Mouse (Mus musculus) heart, postnatal 14 days (tissue): ENCODE data around the gene Olfr165. TPM values are rescaled to one million over a fixed set of nuclear protein-coding genes. Genes with fewer than 3 reads are reported as not detected.
"Not testable (repeated sequence)": the region's sequence is repeated elsewhere in the genome, so short reads cannot be mapped to it uniquely, and the experiment has no call there.

Experiments used
- DNase-seq, 2 experiments: peaks; one replicate each; pipeline ENCODE4 v3.0.0; 2021 to 2022
- intact Hi-C: fragments of 180-260 bp; cut with DNase I; formaldehyde crosslinking; loops from one replicate; pipeline ENCODE4 v1.15.1; 2025
- long read RNA-seq, 2 experiments: library from polyadenylated mRNA; stranded (forward); transcript quantifications; one replicate each; pipeline ENCODE4 v2.0.0; 2021
- total RNA-seq, 2 experiments: library from RNA; stranded (reverse); gene quantifications; 2 replicates each; pipeline ENCODE4 v1.2.3; 2021

Olfr165 gene
- total RNA-seq: not detected
- long read RNA-seq, experiment 1: 0 reads
- long read RNA-seq, experiment 2: 0 reads

GRCm38 (mm10) chr16:19423034-19423433, at the start of gene Olfr165:
Gene Olfr165 (minus strand): TSS chr16:19423134.
- intact Hi-C loops: no loop called here
- no peak for DNase-seq

- DNase-seq: no peak
- intact Hi-C loops: no loop called here
Measured at GRCm38 (mm10) chr16:19464365-19464764, 41.4 kb upstream of the Olfr165 start.

- DNase-seq, intact Hi-C loops: not testable (repeated sequence)
Measured at GRCm38 (mm10) chr16:19458741-19459140, 35.8 kb upstream of the Olfr165 start.

GRCm38 (mm10) chr16:19387984-19388383, 35.0 kb downstream of the Olfr165 start:
- no peak for DNase-seq
- intact Hi-C loops: no loop called here

Other genes starting within 250 kb of the Olfr165 start
- gene Olfr164, start 109.1 kb downstream of the Olfr165 start, total RNA-seq: not detected
- not detected for gene Olfr166, start 60.6 kb upstream of the Olfr165 start, total RNA-seq
- gene Olfr167, start 99.1 kb upstream of the Olfr165 start, total RNA-seq: not detected
- gene Olfr168, start 112.4 kb upstream of the Olfr165 start, total RNA-seq: not detected
- not detected for gene Olfr169, start 148.7 kb upstream of the Olfr165 start, total RNA-seq
- not detected for gene Olfr170, start 188.7 kb upstream of the Olfr165 start, total RNA-seq
- gene Olfr171, start 206.8 kb upstream of the Olfr165 start, total RNA-seq: not detected